Mouse (Mus musculus): ENCODE data around the gene Srsf10. TPM values are rescaled to one million over a fixed set of nuclear protein-coding genes. Genes with fewer than 3 reads are reported as not detected.

The Srsf10 gene
- total RNA-seq, 1 experiment: 178 TPM

- Histone ChIP-seq H3K9ac (ENCODE audit: insufficient read depth, low read depth, low read length, poor library complexity, severe bottlenecking) (no peak overlapping the region), H3K4me1 (ENCODE audit: control insufficient read depth in 2 of 2, insufficient read depth in 2 of 2, low read length in 2 of 2, poor library complexity in 1 of 2) (peaks cover 6 to 13% of the 10 kb centered on the region in 2 experiments; a peak in 3 of 4 replicates), H3K9me3 (ENCODE audit: control insufficient read depth, insufficient read depth, low read depth, low read length) (no peaks in the 10 kb centered on the region), H3K4me3 (ENCODE audit: insufficient read depth in 1 of 2, low read depth in 1 of 2, low read length in 2 of 2, poor library complexity in 1 of 2, severe bottlenecking in 1 of 2) (no peak overlapping the region), H3K36me3 (ENCODE audit: control insufficient read depth, insufficient read depth, low read length, poor library complexity, severe bottlenecking) (peaks cover 9% of the 10 kb centered on the region), H3K27ac (ENCODE audit: insufficient read depth, low read depth, low read length, poor library complexity, severe bottlenecking) (no peak overlapping the region)
- TF ChIP-seq MAFK (IDR thresholded peaks at IDR 0.05; ENCODE audit: insufficient read depth, low read depth, low read length) (no peak), ZNF384 (IDR thresholded peaks at IDR 0.05; ENCODE audit: low read depth, low read length) (no peak), CHD2 (IDR thresholded peaks at IDR 0.05; ENCODE audit: low read depth, low read length) (no peak), ZC3H11A (IDR thresholded peaks at IDR 0.05; ENCODE audit: borderline replicate concordance, low read depth, low read length) (no peak), HCFC1 (IDR thresholded peaks at IDR 0.05; ENCODE audit: borderline replicate concordance, insufficient read depth, low read length) (no peak)
- DNase-seq (ENCODE audit: low read depth, low spot score): no peak
- in situ Hi-C loops (cut with MboI; ENCODE audit: low sequenced_read_pairs in 2 of 2, unreplicated experiment in 2 of 2): no loop called here
Observed at GRCm38 (mm10) chr4:135875546-135875945, 20.0 kb downstream of the Srsf10 start.

- Histone ChIP-seq H3K9ac (ENCODE audit: insufficient read depth, low read depth, low read length, poor library complexity, severe bottlenecking) (no peak overlapping the region; the same call in 1 of the 2 replicates), H3K36me3 (ENCODE audit: control insufficient read depth, insufficient read depth, low read length, poor library complexity, severe bottlenecking) (peaks cover 9% of the 10 kb centered on the region), H3K9me3 (ENCODE audit: control insufficient read depth, insufficient read depth, low read depth, low read length) (no peaks in the 10 kb centered on the region), H3K4me3 (ENCODE audit: insufficient read depth in 1 of 2, low read depth in 1 of 2, low read length in 2 of 2, poor library complexity in 1 of 2, severe bottlenecking in 1 of 2) (peak overlapping the region in 1 of 2 experiments; percentile 18; a peak in 1 of 4 replicates), H3K4me1 (ENCODE audit: control insufficient read depth in 2 of 2, insufficient read depth in 2 of 2, low read length in 2 of 2, poor library complexity in 1 of 2) (peaks cover 6 to 13% of the 10 kb centered on the region in 2 experiments; a peak in 3 of 4 replicates), H3K27ac (ENCODE audit: insufficient read depth, low read depth, low read length, poor library complexity, severe bottlenecking) (no peak overlapping the region)
- TF ChIP-seq CHD2 (IDR thresholded peaks at IDR 0.05; ENCODE audit: low read depth, low read length) (no peak), MAFK (IDR thresholded peaks at IDR 0.05; ENCODE audit: insufficient read depth, low read depth, low read length) (no peak), HCFC1 (IDR thresholded peaks at IDR 0.05; ENCODE audit: borderline replicate concordance, insufficient read depth, low read length) (no peak), ZC3H11A (IDR thresholded peaks at IDR 0.05; ENCODE audit: borderline replicate concordance, low read depth, low read length) (no peak), ZNF384 (IDR thresholded peaks at IDR 0.05; ENCODE audit: low read depth, low read length) (no peak)
- in situ Hi-C loops (cut with MboI; ENCODE audit: low sequenced_read_pairs in 2 of 2, unreplicated experiment in 2 of 2): no loop called here
- no peak for DNase-seq (ENCODE audit: low read depth, low spot score)
Observed at GRCm38 (mm10) chr4:135875991-135876582, 20.5 kb downstream of the Srsf10 start.

DNA sequence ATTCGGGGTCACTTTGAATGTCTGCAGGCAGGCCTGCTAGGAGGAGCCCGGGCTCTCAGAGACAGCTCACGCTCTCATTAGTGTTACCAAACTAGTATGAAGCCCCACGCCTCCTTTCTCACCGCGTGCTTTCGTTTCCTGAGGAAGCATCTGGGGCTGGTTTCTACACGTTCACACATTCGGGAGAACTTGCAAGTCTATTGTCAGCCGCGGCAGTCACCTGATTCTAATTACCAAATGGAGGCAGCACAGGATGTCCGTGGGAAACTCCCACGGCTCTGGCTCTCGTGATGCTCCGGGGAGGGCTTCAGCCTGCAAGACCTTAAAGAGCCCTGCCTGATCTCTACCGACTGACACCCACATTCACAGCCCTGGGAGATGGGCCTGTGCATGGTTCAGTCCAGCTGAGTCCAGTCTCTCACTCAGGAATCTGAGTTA, 21.1 kb downstream of the Srsf10 start:
- Histone ChIP-seq H3K27ac (ENCODE audit: insufficient read depth, low read depth, low read length, poor library complexity, severe bottlenecking) (no peak overlapping the region), H3K9ac (ENCODE audit: insufficient read depth, low read depth, low read length, poor library complexity, severe bottlenecking) (peak overlapping the region; percentile 38), H3K9me3 (ENCODE audit: control insufficient read depth, insufficient read depth, low read depth, low read length) (no peaks in the 10 kb centered on the region), H3K4me1 (ENCODE audit: control insufficient read depth in 2 of 2, insufficient read depth in 2 of 2, low read length in 2 of 2, poor library complexity in 1 of 2) (peaks cover 6 to 13% of the 10 kb centered on the region in 2 experiments; a peak in 3 of 4 replicates), H3K36me3 (ENCODE audit: control insufficient read depth, insufficient read depth, low read length, poor library complexity, severe bottlenecking) (peaks cover 9% of the 10 kb centered on the region), H3K4me3 (ENCODE audit: insufficient read depth in 1 of 2, low read depth in 1 of 2, low read length in 2 of 2, poor library complexity in 1 of 2, severe bottlenecking in 1 of 2) (peak overlapping the region; percentile 12 to 34; a peak in 3 of 4 replicates)
- in situ Hi-C loops (cut with MboI; ENCODE audit: low sequenced_read_pairs in 2 of 2, unreplicated experiment in 2 of 2): no loop called here
- DNase-seq (ENCODE audit: low read depth, low spot score): no peak
- TF ChIP-seq HCFC1 (IDR thresholded peaks at IDR 0.05; ENCODE audit: borderline replicate concordance, insufficient read depth, low read length) (no peak), ZC3H11A (IDR thresholded peaks at IDR 0.05; ENCODE audit: borderline replicate concordance, low read depth, low read length) (no peak), MAFK (IDR thresholded peaks at IDR 0.05; ENCODE audit: insufficient read depth, low read depth, low read length) (no peak), ZNF384 (IDR thresholded peaks at IDR 0.05; ENCODE audit: low read depth, low read length) (no peak), CHD2 (IDR thresholded peaks at IDR 0.05; ENCODE audit: low read depth, low read length) (no peak)

GRCm38 (mm10) chr4:135877742-135878141, 22.2 kb downstream of the Srsf10 start:
- in situ Hi-C loops (cut with MboI; ENCODE audit: low sequenced_read_pairs in 2 of 2, unreplicated experiment in 2 of 2): no loop called here
- no peaks in the 10 kb centered on the region; the same call in 1 of the 2 replicates for H3K36me3 ChIP-seq (ENCODE audit: control insufficient read depth, insufficient read depth, low read length, poor library complexity, severe bottlenecking)
- DNase-seq (ENCODE audit: low read depth, low spot score): no peak
- H3K4me3 ChIP-seq (ENCODE audit: insufficient read depth in 1 of 2, low read depth in 1 of 2, low read length in 2 of 2, poor library complexity in 1 of 2, severe bottlenecking in 1 of 2): no peak overlapping the region
- H3K4me1 ChIP-seq (ENCODE audit: control insufficient read depth in 2 of 2, insufficient read depth in 2 of 2, low read length in 2 of 2, poor library complexity in 1 of 2): peaks cover 6 to 13% of the 10 kb centered on the region in 2 experiments; a peak in 3 of 4 replicates
- TF ChIP-seq ZC3H11A (IDR thresholded peaks at IDR 0.05; ENCODE audit: borderline replicate concordance, low read depth, low read length) (no peak), ZNF384 (IDR thresholded peaks at IDR 0.05; ENCODE audit: low read depth, low read length) (no peak), CHD2 (IDR thresholded peaks at IDR 0.05; ENCODE audit: low read depth, low read length) (no peak), HCFC1 (IDR thresholded peaks at IDR 0.05; ENCODE audit: borderline replicate concordance, insufficient read depth, low read length) (no peak), MAFK (IDR thresholded peaks at IDR 0.05; ENCODE audit: insufficient read depth, low read depth, low read length) (no peak)
- no peak overlapping the region for H3K27ac ChIP-seq (ENCODE audit: insufficient read depth, low read depth, low read length, poor library complexity, severe bottlenecking)
- no peaks in the 10 kb centered on the region for H3K9me3 ChIP-seq (ENCODE audit: control insufficient read depth, insufficient read depth, low read depth, low read length)
- H3K9ac ChIP-seq (ENCODE audit: insufficient read depth, low read depth, low read length, poor library complexity, severe bottlenecking): no peak overlapping the region

All from ES-E14 (cell line).